Mouse (Mus musculus): Measurements from ENCODE around the gene Hibch. TPM values are rescaled to one million over a fixed set of nuclear protein-coding genes. Genes with fewer than 3 reads are reported as not detected.

Gene Hibch
- polyA plus RNA-seq, 1 experiment from 2014 or later = 19.2 TPM

- no peaks in the 10 kb centered on the region for H3K9me3 ChIP-seq (ENCODE audit: low read depth, low read length)
- no peak overlapping the region for H3K4me3 ChIP-seq (ENCODE audit: low read depth, low read length)
- no peaks in the 10 kb centered on the region for H3K4me1 ChIP-seq (ENCODE audit: insufficient read depth)
- H3K4me2 ChIP-seq = no peak overlapping the region
- no peaks in the 10 kb centered on the region for H3K36me3 ChIP-seq (ENCODE audit: insufficient read depth)
- no peak for TF ChIP-seq CTCF (IDR thresholded peaks at IDR 0.05; ENCODE audit: low read depth)
- no peak for ATAC-seq (ENCODE audit: insufficient read depth)
- no peaks in the 10 kb centered on the region for H3K27me3 ChIP-seq (ENCODE audit: insufficient read depth, low read length)
- H3K27ac ChIP-seq (ENCODE audit: low read depth) = no peak overlapping the region
- no peak overlapping the region for H3K9ac ChIP-seq
- DNase-seq = no peak
- WGBS = 94% methylated on average over 1 of the region's 1 CpGs
Measured at GRCm38 (mm10) chr1:52939021-52939420, 94.3 kb downstream of the Hibch start.

GRCm38 (mm10) chr1:52947895-52948294 is 103.2 kb downstream of the Hibch start:
- ATAC-seq (ENCODE audit: insufficient read depth) = no peak
- H3K9ac ChIP-seq = no peak overlapping the region
- WGBS = 76% methylated on average over 5 of the region's 5 CpGs
- H3K4me2 ChIP-seq = no peak overlapping the region
- peaks cover 5% of the 10 kb centered on the region; the same call in 1 of the 2 replicates for H3K27me3 ChIP-seq (ENCODE audit: insufficient read depth, low read length)
- peaks cover 6% of the 10 kb centered on the region; the same call in 1 of the 2 replicates for H3K4me1 ChIP-seq (ENCODE audit: insufficient read depth)
- no peaks in the 10 kb centered on the region for H3K9me3 ChIP-seq (ENCODE audit: low read depth, low read length)
- no peaks in the 10 kb centered on the region for H3K36me3 ChIP-seq (ENCODE audit: insufficient read depth)
- no peak overlapping the region for H3K27ac ChIP-seq (ENCODE audit: low read depth)
- TF ChIP-seq CTCF (IDR thresholded peaks at IDR 0.05; ENCODE audit: low read depth) = no peak
- no peak for DNase-seq
- H3K4me3 ChIP-seq (ENCODE audit: low read depth, low read length) = no peak overlapping the region

- no peaks in the 10 kb centered on the region for H3K9me3 ChIP-seq (ENCODE audit: low read depth, low read length)
- peaks cover 6% of the 10 kb centered on the region; the same call in 1 of the 2 replicates for H3K27me3 ChIP-seq (ENCODE audit: insufficient read depth, low read length)
- TF ChIP-seq CTCF (IDR thresholded peaks at IDR 0.05; ENCODE audit: low read depth) = no peak
- H3K36me3 ChIP-seq (ENCODE audit: insufficient read depth) = no peaks in the 10 kb centered on the region
- ATAC-seq (ENCODE audit: insufficient read depth) = peak; percentile 50; the same call in 1 of the 2 replicates
- H3K4me3 ChIP-seq (ENCODE audit: low read depth, low read length) = no peak overlapping the region
- H3K27ac ChIP-seq (ENCODE audit: low read depth) = no peak overlapping the region
- WGBS = 30% methylated on average over 5 of the region's 5 CpGs
- peak; percentile 55 for DNase-seq
- H3K9ac ChIP-seq = no peak overlapping the region
- peaks cover 9% of the 10 kb centered on the region; the same call in 1 of the 2 replicates for H3K4me1 ChIP-seq (ENCODE audit: insufficient read depth)
- H3K4me2 ChIP-seq = peak overlapping the region; percentile 98; the same call in 1 of the 2 replicates
Measured at GRCm38 (mm10) chr1:52951146-52951868, 106.6 kb downstream of the Hibch start.

- no peak for TF ChIP-seq CTCF (IDR thresholded peaks at IDR 0.05; ENCODE audit: low read depth)
- H3K36me3 ChIP-seq (ENCODE audit: insufficient read depth) = no peaks in the 10 kb centered on the region
- 3% methylated on average over 5 of the region's 5 CpGs for WGBS
- H3K9ac ChIP-seq = peak overlapping the region; percentile 65
- peak overlapping the region; percentile 98 for H3K4me2 ChIP-seq
- H3K9me3 ChIP-seq (ENCODE audit: low read depth, low read length) = no peaks in the 10 kb centered on the region
- peaks cover 6% of the 10 kb centered on the region; the same call in 1 of the 2 replicates for H3K27me3 ChIP-seq (ENCODE audit: insufficient read depth, low read length)
- H3K4me3 ChIP-seq (ENCODE audit: low read depth, low read length) = peak overlapping the region; percentile 57
- DNase-seq (peak; percentile 24), ATAC-seq (ENCODE audit: insufficient read depth) (peak; percentile 3; the same call in 1 of the 2 replicates)
- H3K27ac ChIP-seq (ENCODE audit: low read depth) = no peak overlapping the region
- H3K4me1 ChIP-seq (ENCODE audit: insufficient read depth) = peaks cover 9% of the 10 kb centered on the region; the same call in 1 of the 2 replicates
Measured at GRCm38 (mm10) chr1:52952143-52952542, 107.4 kb downstream of the Hibch start.

GRCm38 (mm10) chr1:52952551-52953397 is 108.0 kb downstream of the Hibch start:
- TF ChIP-seq CTCF (IDR thresholded peaks at IDR 0.05; ENCODE audit: low read depth) = no peak
- Histone ChIP-seq H3K36me3 (ENCODE audit: insufficient read depth) (no peaks in the 10 kb centered on the region), H3K27ac (ENCODE audit: low read depth) (no peak overlapping the region), H3K9me3 (ENCODE audit: low read depth, low read length) (no peaks in the 10 kb centered on the region), H3K9ac (peak overlapping the region; percentile 65), H3K4me3 (ENCODE audit: low read depth, low read length) (peak overlapping the region; percentile 57), H3K27me3 (ENCODE audit: insufficient read depth, low read length) (peaks cover 6% of the 10 kb centered on the region; the same call in 1 of the 2 replicates), H3K4me1 (ENCODE audit: insufficient read depth) (peaks cover 9% of the 10 kb centered on the region; the same call in 1 of the 2 replicates), H3K4me2 (peak overlapping the region; percentile 98)
- peak; percentile 52 for DNase-seq
- WGBS = 1% methylated on average over 44 of the region's 47 CpGs
- peak; percentile 76 for ATAC-seq (ENCODE audit: insufficient read depth)

GRCm38 (mm10) chr1:52953548-52953947 is 108.8 kb downstream of the Hibch start:
- Histone ChIP-seq H3K9ac (no peak overlapping the region), H3K36me3 (ENCODE audit: insufficient read depth) (no peaks in the 10 kb centered on the region), H3K4me1 (ENCODE audit: insufficient read depth) (peaks cover 9% of the 10 kb centered on the region; the same call in 1 of the 2 replicates), H3K4me2 (peak overlapping the region; percentile 98), H3K27ac (ENCODE audit: low read depth) (no peak overlapping the region), H3K4me3 (ENCODE audit: low read depth, low read length) (no peak overlapping the region), H3K27me3 (ENCODE audit: insufficient read depth, low read length) (peaks cover 6% of the 10 kb centered on the region; the same call in 1 of the 2 replicates), H3K9me3 (ENCODE audit: low read depth, low read length) (no peaks in the 10 kb centered on the region)
- DNase-seq (no peak), ATAC-seq (ENCODE audit: insufficient read depth) (no peak)
- 26% methylated on average over 4 of the region's 4 CpGs for WGBS
- TF ChIP-seq CTCF (IDR thresholded peaks at IDR 0.05; ENCODE audit: low read depth) = no peak

Measured in lung, embryonic 14.5 days (tissue).